Mouse (Mus musculus): ENCODE data around the gene Ltk.

DNA sequence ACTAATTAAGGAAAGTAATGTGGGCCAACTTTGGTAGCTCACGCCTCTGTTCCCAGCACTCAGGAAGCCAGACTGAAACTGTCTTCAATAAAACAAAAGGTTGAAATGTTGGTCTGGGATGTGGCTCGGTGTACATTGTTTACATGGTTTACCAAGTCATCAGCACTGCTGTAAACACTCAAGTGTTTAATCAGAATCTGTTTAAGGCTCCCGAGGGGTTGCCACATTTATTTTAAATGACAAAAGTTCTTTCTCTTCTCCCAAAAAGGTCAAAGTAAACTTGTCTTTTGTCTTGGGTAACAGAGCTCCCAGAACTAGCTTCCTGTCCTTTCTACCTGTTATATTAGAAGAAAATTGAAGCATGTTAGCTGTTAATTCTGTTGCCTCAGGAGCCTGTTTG lies 52.6 kb downstream of the Ltk start:
- TF ChIP-seq GATA1 (IDR thresholded peaks at IDR 0.05; ENCODE audit: low read length) (no peak), TAL1 (IDR thresholded peaks at IDR 0.05; ENCODE audit: low read length) (no peak)

All from erythroblast, embryonic 14.5 days (primary cell).